Mouse (Mus musculus) fat pad, adult 2 months (tissue): ENCODE results near the gene Pcbd2.
"Not testable (repeated sequence)": the region's sequence is repeated elsewhere in the genome, so short reads cannot be mapped to it uniquely, and the experiment has no call there.

ENCODE experiments used
- DNase-seq: peaks from one replicate; pipeline ENCODE4 v3.0.0-alpha.2; 2011; ENCODE audit warnings: low read depth, low spot score; ENCODE audit errors: extremely low read depth

The Pcbd2 gene

DNA sequence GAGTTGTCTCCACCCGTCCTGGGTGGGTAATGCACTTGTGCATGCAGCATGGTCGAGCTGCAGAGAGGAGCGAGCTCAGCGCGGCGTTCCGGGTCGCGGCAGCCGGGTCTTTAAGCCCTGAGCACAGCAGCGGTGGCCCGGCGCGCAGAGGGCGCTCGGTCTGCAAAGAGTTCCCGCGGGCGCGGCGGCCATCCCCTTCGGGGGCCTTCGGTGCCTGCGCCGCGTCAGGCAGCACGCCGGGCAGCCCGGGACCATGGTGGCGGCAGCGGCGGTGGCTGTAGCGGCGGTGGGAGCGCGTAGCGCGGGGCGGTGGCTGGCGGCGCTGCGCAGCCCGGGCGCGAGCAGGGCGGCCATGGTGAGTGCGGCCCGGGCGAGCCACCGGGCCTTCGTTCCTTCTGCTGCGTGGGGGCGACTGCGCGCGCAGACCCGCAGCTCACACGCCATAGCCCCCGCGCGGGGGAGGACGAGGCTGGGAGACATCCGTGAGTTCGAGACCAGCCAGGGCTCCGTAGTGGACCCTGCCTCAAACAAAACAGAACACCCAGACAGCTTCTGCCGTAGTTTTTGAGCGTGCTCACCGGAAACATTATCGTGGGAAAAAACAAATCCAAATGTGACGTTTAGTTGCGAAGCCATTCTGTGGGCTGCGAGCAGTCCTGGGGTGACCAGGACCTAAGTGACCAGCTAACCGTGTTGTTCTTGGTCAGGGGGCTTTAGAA lies at the start of gene Pcbd2:
Gene Pcbd2 (plus strand): TSS at position 249 of the 719 bp plus-strand sequence.
- DNase-seq, result no peak

GRCm38 (mm10) chr13:55682201-55682600 lies 45.0 kb upstream of the Pcbd2 start:
- DNase-seq, result no peak

DNA sequence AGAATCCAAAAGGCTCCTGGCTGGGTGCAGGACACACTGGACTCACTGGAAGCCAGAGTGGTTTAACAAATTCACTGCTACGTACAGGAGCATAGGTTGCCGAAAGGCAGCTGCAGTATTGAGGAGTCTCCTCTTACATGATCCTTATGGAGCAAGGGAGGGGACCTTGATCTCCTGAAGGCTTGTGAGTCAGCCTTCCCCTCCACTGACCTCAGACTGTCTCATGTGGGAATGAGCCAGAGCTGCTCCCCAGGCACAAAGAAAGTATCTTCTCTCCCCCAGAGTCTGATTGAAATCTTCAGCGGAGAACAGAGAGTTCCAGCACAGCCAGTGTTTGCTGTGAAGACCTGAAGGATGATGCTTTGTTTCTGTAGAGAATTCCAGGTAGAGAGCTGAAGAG lies 43.6 kb upstream of the Pcbd2 start:
- no peak for DNase-seq

DNA sequence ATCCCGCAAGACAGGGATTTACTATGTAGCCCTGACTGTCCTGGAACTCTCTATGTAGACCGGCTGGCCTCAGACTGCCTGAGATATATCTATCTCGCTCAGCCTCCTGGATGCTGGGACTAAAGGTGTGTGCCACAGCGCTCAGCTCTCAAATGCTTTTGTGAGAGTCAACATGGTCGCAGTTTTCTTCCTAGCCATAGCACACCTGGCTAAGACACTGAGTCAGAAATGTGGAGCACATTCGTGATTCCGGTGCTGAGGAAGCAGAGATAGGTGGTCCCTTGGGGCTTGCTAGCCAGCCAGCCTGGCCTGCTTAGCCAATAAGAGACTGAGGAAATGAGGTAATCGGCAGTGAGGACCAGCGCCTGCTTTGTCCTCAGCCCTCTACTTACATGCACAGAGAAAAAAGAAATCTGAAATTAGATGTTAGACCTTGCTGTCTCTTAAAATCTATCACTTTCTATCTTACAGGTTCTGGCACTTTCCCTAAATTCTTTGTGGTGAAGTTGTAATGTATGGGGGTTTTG lies 41.0 kb upstream of the Pcbd2 start:
- DNase-seq, result no peak

- no peak for DNase-seq
These were observed 39.1 kb upstream of the Pcbd2 start for GRCm38 (mm10) chr13:55687927-55688602.

DNA sequence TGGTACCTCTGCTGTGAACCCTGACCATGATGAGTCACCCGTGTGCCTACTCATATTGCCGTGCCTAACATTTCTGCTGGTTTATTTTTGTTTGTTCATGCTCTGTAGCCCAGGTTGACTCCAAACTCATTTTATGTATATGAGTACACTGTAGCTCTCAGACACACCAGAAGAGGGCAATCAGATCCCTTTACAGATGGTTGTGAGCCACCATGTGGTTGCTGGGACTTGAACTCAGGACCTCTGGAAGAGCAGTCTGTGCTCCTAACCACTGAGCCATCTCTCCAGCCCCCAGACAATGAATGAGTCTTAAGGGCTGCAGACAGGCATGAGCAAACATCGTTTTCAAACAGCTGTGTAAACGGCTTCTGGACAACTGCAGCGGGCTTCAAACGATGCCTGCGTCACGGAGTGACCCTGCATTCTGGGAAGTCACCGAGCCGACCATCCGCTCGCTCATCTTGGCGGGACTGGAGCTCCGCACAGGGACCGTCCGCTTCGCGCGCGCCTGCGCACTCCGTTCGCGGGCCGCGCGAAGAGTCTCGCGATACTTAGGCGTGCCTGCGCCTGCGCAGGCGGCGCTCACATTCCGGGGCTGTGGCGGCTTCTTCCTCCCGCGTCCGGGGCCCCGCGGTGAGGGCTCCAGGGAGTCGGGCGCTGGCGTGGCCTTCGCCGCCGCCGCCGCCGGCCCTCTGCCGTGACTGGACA lies 34.5 kb upstream of the Pcbd2 start, which contains the start of gene B230219D22Rik:
Gene B230219D22Rik (plus strand): TSS at position 590 of the 708 bp plus-strand sequence.
- DNase-seq, result no peak

GRCm38 (mm10) chr13:55693243-55693721 lies 33.9 kb upstream of the Pcbd2 start:
- no peak for DNase-seq

- DNase-seq, result peak; percentile 11
These were observed 33.1 kb upstream of the Pcbd2 start for GRCm38 (mm10) chr13:55694110-55694509.

GRCm38 (mm10) chr13:55695989-55696388 lies 31.2 kb upstream of the Pcbd2 start:
- not testable (repeated sequence) for DNase-seq

DNA sequence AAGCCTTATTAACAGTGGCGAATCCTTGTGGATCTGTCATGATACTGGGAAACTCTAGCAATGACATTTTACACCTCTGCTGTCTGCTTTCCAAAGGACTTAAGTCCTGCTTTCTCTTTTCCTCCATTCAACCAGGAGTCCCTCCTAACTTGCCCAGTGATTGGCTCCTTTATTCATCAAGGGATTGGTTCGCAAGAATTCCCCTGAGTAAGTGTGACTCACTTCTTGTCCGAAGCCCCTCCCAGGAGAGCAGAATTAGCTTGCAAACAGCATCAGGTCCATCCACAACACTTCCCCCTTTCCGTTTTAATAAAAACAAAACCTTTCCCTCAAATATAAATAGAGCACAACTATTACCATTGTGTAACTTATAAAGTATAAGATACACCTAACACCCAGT lies 22.9 kb upstream of the Pcbd2 start:
- DNase-seq, result no peak

GRCm38 (mm10) chr13:55712846-55713245 lies 14.3 kb upstream of the Pcbd2 start:
- no peak for DNase-seq

DNA sequence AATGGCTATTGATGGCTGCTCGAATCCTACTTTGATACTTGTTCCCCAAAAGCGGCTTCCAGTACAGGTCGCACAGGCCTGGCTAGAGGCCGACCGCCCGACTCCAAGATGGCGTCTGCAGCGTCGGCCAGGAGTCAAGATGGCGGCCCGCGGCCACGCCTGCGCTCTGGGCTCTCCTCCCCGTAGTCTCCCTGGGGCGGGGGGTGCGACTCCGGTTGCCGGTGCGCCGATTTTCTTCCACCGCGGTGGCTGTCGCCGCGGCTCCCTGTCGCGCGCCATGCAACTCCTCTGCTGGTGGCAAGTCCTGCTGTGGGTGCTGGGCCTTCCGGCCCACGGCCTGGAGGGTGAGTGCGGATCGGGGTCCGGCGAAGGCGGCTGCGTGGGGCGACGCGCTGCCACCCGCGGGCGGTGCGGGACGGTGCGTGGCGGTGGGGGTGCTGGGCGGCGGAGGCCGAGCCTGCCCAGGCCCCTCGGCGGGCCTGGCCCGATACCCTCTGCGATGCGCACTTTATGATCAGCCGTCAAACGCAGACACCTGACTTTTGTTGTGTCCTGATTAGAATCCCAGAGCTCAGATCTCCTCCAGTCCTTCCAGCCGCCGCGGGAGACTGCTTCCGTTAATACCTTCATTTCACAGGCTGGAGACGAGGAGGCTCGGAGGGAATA lies 12.5 kb upstream of the Pcbd2 start, which contains the start of gene Txndc15:
Gene Txndc15 (plus strand): TSS at position 150 of the 666 bp plus-strand sequence.
- DNase-seq, result no peak

GRCm38 (mm10) chr13:55715167-55715512 lies 12.0 kb upstream of the Pcbd2 start:
- DNase-seq, result no peak

GRCm38 (mm10) chr13:55715908-55716510 lies 11.2 kb upstream of the Pcbd2 start:
- DNase-seq, result no peak

GRCm38 (mm10) chr13:55721516-55721915 lies 5.7 kb upstream of the Pcbd2 start:
- DNase-seq, result no peak

- no peak for DNase-seq
These were observed 5.2 kb upstream of the Pcbd2 start for GRCm38 (mm10) chr13:55721995-55722394.

DNA sequence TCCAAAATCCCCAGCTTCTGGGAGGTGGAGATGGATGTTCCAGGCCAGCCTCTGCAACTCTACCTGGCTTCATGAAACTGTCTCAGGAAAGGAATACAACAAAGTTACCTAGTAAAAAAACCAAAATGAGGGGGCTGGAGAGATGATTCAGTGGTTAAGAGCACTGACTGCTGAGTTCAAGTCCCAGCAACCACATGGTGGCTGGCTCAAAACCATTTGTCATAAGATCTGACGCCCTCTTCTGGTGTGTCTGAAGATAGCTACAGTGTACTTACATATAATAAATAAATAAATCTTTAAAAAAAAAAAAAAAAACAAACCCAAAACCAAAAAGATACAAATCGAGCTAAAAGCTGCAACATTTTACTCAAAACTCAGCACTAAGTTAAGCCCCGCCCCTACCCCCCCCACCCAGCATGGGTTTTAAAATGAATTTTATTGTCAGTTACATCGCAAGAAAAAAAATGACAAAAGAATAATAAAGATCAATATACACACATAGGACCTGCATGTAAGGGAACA lies 509 bp upstream of the Pcbd2 start:
- no peak for DNase-seq

DNA sequence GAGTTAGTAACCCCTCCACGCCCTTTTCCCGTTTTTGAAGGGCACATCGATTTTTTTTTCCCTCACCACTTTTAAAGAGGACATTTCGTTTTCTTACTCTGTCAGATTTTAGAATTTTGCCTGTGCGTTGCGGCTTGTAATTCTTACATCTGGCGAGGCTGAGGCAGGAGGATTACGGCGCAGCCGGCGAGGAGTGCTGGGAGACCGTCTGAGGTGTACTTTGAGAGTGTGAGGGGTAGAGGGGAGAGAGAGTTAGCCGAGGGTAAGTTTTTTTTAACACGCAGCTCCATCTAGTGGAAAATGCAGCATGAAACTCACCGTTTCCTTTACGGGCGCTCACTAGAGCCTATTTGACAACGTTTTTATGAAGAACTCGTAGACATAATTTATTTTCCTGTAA lies 671 bp downstream of the Pcbd2 start:
- no peak for DNase-seq

GRCm38 (mm10) chr13:55730716-55731115 lies 3.5 kb downstream of the Pcbd2 start:
- no peak for DNase-seq

- DNase-seq, result no peak
These were observed 5.0 kb downstream of the Pcbd2 start for GRCm38 (mm10) chr13:55732121-55732520.
